Mouse (Mus musculus) spleen, adult 2 months (tissue): ENCODE measurements around the gene Irf2bpl. TPM values are rescaled to one million over a fixed set of nuclear protein-coding genes. Genes with fewer than 3 reads are reported as not detected.

ENCODE experiments used
- DNase-seq, 2 experiments: peaks; one replicate each; pipeline versions ENCODE4 v3.0.0 to v3.0.0-alpha.2; 2012 to 2021; ENCODE audit warnings: low spot score in 2 of 2, low read depth in 1 of 2
- H3K27ac ChIP-seq: fragments of 200-500 bp; 2 replicates; pipeline ENCODE4 v1.5.1; 2012; ENCODE audit warnings: low read length, inconsistent platforms; ENCODE audit not compliant: insufficient read depth
- H3K27me3 ChIP-seq: fragments of 200-500 bp; 2 replicates; pipeline ENCODE4 v1.6.1; 2012; ENCODE audit warnings: mild to moderate bottlenecking, moderate library complexity, low read length, inconsistent platforms; ENCODE audit not compliant: control insufficient read depth, insufficient read depth
- H3K36me3 ChIP-seq: fragments of 200-500 bp; 2 replicates; pipeline ENCODE4 v1.6.1; 2012; ENCODE audit warnings: mild to moderate bottlenecking, low read length, inconsistent platforms; ENCODE audit not compliant: control insufficient read depth, insufficient read depth
- H3K4me1 ChIP-seq: fragments of 200-500 bp; 2 replicates; pipeline ENCODE4 v1.6.1; 2011; ENCODE audit warnings: inconsistent platforms; ENCODE audit not compliant: control insufficient read depth, insufficient read depth, insufficient read length
- H3K4me3 ChIP-seq: fragments of 200-500 bp; 2 replicates; pipeline ENCODE4 v1.5.1; 2011; ENCODE audit warnings: mild to moderate bottlenecking, inconsistent platforms; ENCODE audit not compliant: insufficient read depth, insufficient read length; ENCODE audit errors: extremely low read depth
- CTCF ChIP-seq: fragments of 200-500 bp; IDR thresholded peaks from 2 replicates; pipeline ENCODE4 v1.5.1; 2011; ENCODE audit warnings: mild to moderate bottlenecking, inconsistent platforms; ENCODE audit not compliant: insufficient read depth, insufficient read length, insufficient replicate concordance; ENCODE audit errors: extremely low read depth
- POLR2A ChIP-seq: fragments of 200-500 bp; IDR thresholded peaks from 2 replicates; pipeline ENCODE4 v1.6.1; 2011; ENCODE audit warnings: low read depth, low read length, inconsistent platforms
- WGBS: fragments of 180-500 bp; shearing (Covaris S2); methylation state at CpG from one replicate; pipeline ENCODE4 v1.1.7; 2018; 5-methylcytosine and 5-hydroxymethylcytosine counted together
- polyA plus RNA-seq: library from polyadenylated mRNA; depleted of rRNA; stranded (reverse); fragments of >200 nt; gene quantifications from 2 replicates; pipeline ENCODE4 v1.2.3, GENCODE M21; 2012

Irf2bpl gene
- polyA plus RNA-seq, 1 experiment, result 33.2 TPM

GRCm38 (mm10) chr12:86918361-86918967 is 33.9 kb upstream of the Irf2bpl start:
- H3K27ac ChIP-seq, result no peak overlapping the region
- no peak for DNase-seq
- 47% methylated on average over 11 of the region's 11 CpGs for WGBS
- H3K36me3 ChIP-seq, result no peaks in the 10 kb centered on the region
- H3K4me1 ChIP-seq, result no peaks in the 10 kb centered on the region
- no peak overlapping the region for H3K4me3 ChIP-seq
- no peak for TF ChIP-seq CTCF
- TF ChIP-seq POLR2A, result no peak
- no peaks in the 10 kb centered on the region for H3K27me3 ChIP-seq

GRCm38 (mm10) chr12:86916796-86917573 is 32.4 kb upstream of the Irf2bpl start:
- Histone ChIP-seq H3K4me1 (no peaks in the 10 kb centered on the region), H3K27me3 (no peaks in the 10 kb centered on the region), H3K36me3 (no peaks in the 10 kb centered on the region), H3K27ac (no peak overlapping the region), H3K4me3 (no peak overlapping the region)
- TF ChIP-seq CTCF, result no peak
- no peak for TF ChIP-seq POLR2A
- WGBS, result 91% methylated on average over 7 of the region's 7 CpGs
- DNase-seq, result no peak

- TF ChIP-seq CTCF (no peak), POLR2A (no peak)
- 85% methylated on average over 7 of the region's 7 CpGs for WGBS
- H3K4me3 ChIP-seq, result no peak overlapping the region
Measured at GRCm38 (mm10) chr12:86915617-86916016, 31.0 kb upstream of the Irf2bpl start.

GRCm38 (mm10) chr12:86914756-86915155 is 30.2 kb upstream of the Irf2bpl start:
- Histone ChIP-seq H3K27ac (no peak overlapping the region), H3K4me1 (no peaks in the 10 kb centered on the region), H3K4me3 (no peak overlapping the region), H3K27me3 (no peaks in the 10 kb centered on the region), H3K36me3 (no peaks in the 10 kb centered on the region)
- DNase-seq, result no peak
- WGBS, result 16% methylated on average over 6 of the region's 6 CpGs
- TF ChIP-seq CTCF, result no peak
- TF ChIP-seq POLR2A, result no peak

More at GRCm38 (mm10) chr12:86915617-86916016, 31.0 kb upstream of the Irf2bpl start:
- Histone ChIP-seq H3K4me1 (no peaks in the 10 kb centered on the region), H3K36me3 (no peaks in the 10 kb centered on the region), H3K27me3 (no peaks in the 10 kb centered on the region), H3K27ac (no peak overlapping the region)
- DNase-seq, result no peak

- Histone ChIP-seq H3K27ac (no peak overlapping the region), H3K4me3 (no peak overlapping the region), H3K27me3 (no peaks in the 10 kb centered on the region), H3K4me1 (no peaks in the 10 kb centered on the region), H3K36me3 (no peaks in the 10 kb centered on the region)
- TF ChIP-seq CTCF, result no peak
- TF ChIP-seq POLR2A, result no peak
- DNase-seq, result no peak
- 24% methylated on average over 2 of the region's 2 CpGs for WGBS
Measured at GRCm38 (mm10) chr12:86914351-86914750, 29.8 kb upstream of the Irf2bpl start.

- H3K4me3 ChIP-seq, result no peak overlapping the region
- H3K27me3 ChIP-seq, result no peaks in the 10 kb centered on the region
- TF ChIP-seq POLR2A (no peak), CTCF (no peak)
- no peak for DNase-seq
- H3K36me3 ChIP-seq, result no peaks in the 10 kb centered on the region
- no peak overlapping the region for H3K27ac ChIP-seq
- no peaks in the 10 kb centered on the region for H3K4me1 ChIP-seq
- 12% methylated on average over 22 of the region's 22 CpGs for WGBS
Measured at GRCm38 (mm10) chr12:86912335-86913093, 27.9 kb upstream of the Irf2bpl start.
